Mouse (Mus musculus): ENCODE data around the gene Snd1. TPM values are rescaled to one million over a fixed set of nuclear protein-coding genes. Genes with fewer than 3 reads are reported as not detected.

The Snd1 gene
- polyA plus RNA-seq, 1 experiment: 155 TPM

DNA sequence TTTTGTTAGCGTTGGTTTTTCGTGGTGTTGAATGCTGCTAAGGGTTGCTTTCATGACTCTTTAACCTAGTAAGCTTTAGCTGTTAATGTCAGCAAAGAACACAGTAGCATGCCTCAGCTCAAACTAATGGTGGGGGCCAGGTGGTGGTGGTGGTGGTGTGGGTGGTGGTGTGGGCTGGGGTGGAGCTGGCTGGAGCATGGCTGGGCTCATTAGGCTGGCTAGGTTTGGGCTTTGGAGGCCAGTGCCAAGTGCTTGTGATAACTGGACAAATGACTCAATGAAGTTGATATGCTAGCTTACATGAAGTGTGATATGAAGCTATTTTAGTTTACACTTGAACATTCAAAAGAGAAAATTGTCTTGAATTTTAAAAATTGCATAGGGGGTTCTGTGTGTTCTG lies 11.1 kb downstream of the Snd1 start:
- Histone ChIP-seq H3K79me2 (ENCODE audit: control insufficient read depth, insufficient read depth) (peaks cover 100% of the 10 kb centered on the region), H3K27me3 (ENCODE audit: control insufficient read depth, insufficient read depth, insufficient read length) (no peaks in the 10 kb centered on the region), H3K4me3 (ENCODE audit: insufficient read depth, poor library complexity, severe bottlenecking) (no peak overlapping the region), H3K36me3 (ENCODE audit: control insufficient read depth, insufficient read depth) (peaks cover 78% of the 10 kb centered on the region), H3K79me3 (ENCODE audit: low read depth) (peaks cover 96% of the 10 kb centered on the region), H3ac (ENCODE audit: control insufficient read depth, insufficient read length, low read depth) (no peak overlapping the region)
- TF ChIP-seq FOSL1 (IDR thresholded peaks at IDR 0.05; ENCODE audit: insufficient read depth, low read length, poor library complexity, severe bottlenecking): no peak
- no peak for TF ChIP-seq MYOG (IDR thresholded peaks at IDR 0.05; ENCODE audit: control insufficient read depth, extremely low read depth, insufficient read length)
- no peak for TF ChIP-seq CTCF (IDR thresholded peaks at IDR 0.05; ENCODE audit: control insufficient read depth, insufficient read depth, insufficient read length)
- no peak for TF ChIP-seq CEBPB (IDR thresholded peaks at IDR 0.05; ENCODE audit: low read depth)
- no peak for TF ChIP-seq MAX (IDR thresholded peaks at IDR 0.05)
- no peak for TF ChIP-seq USF1 (IDR thresholded peaks at IDR 0.05; ENCODE audit: low read depth)
- no peak for TF ChIP-seq MYOD1 (IDR thresholded peaks at IDR 0.05; ENCODE audit: control insufficient read depth, insufficient read length, low read depth)

- Histone ChIP-seq H3K79me3 (ENCODE audit: low read depth) (peaks cover 96% of the 10 kb centered on the region), H3K36me3 (ENCODE audit: control insufficient read depth, insufficient read depth) (peaks cover 77% of the 10 kb centered on the region), H3ac (ENCODE audit: control insufficient read depth, insufficient read length, low read depth) (no peak overlapping the region), H3K27me3 (ENCODE audit: control insufficient read depth, insufficient read depth, insufficient read length) (no peaks in the 10 kb centered on the region), H3K79me2 (ENCODE audit: control insufficient read depth, insufficient read depth) (peaks cover 100% of the 10 kb centered on the region), H3K4me3 (ENCODE audit: insufficient read depth, poor library complexity, severe bottlenecking) (no peak overlapping the region)
- TF ChIP-seq MYOG (IDR thresholded peaks at IDR 0.05; ENCODE audit: control insufficient read depth, extremely low read depth, insufficient read length): no peak
- no peak for TF ChIP-seq CEBPB (IDR thresholded peaks at IDR 0.05; ENCODE audit: low read depth)
- TF ChIP-seq CTCF (IDR thresholded peaks at IDR 0.05; ENCODE audit: control insufficient read depth, insufficient read depth, insufficient read length): no peak
- no peak for TF ChIP-seq FOSL1 (IDR thresholded peaks at IDR 0.05; ENCODE audit: insufficient read depth, low read length, poor library complexity, severe bottlenecking)
- no peak for TF ChIP-seq MAX (IDR thresholded peaks at IDR 0.05)
- no peak for TF ChIP-seq USF1 (IDR thresholded peaks at IDR 0.05; ENCODE audit: low read depth)
- TF ChIP-seq MYOD1 (IDR thresholded peaks at IDR 0.05; ENCODE audit: control insufficient read depth, insufficient read length, low read depth): no peak
Measured at GRCm38 (mm10) chr6:28486471-28486870, 11.5 kb downstream of the Snd1 start.

- Histone ChIP-seq H3K79me2 (ENCODE audit: control insufficient read depth, insufficient read depth) (peaks cover 100% of the 10 kb centered on the region), H3K36me3 (ENCODE audit: control insufficient read depth, insufficient read depth) (peaks cover 74% of the 10 kb centered on the region), H3K79me3 (ENCODE audit: low read depth) (peaks cover 96% of the 10 kb centered on the region), H3K4me3 (ENCODE audit: insufficient read depth, poor library complexity, severe bottlenecking) (no peak overlapping the region), H3ac (ENCODE audit: control insufficient read depth, insufficient read length, low read depth) (no peak overlapping the region), H3K27me3 (ENCODE audit: control insufficient read depth, insufficient read depth, insufficient read length) (no peaks in the 10 kb centered on the region)
- TF ChIP-seq MYOG (IDR thresholded peaks at IDR 0.05; ENCODE audit: control insufficient read depth, extremely low read depth, insufficient read length) (no peak), USF1 (IDR thresholded peaks at IDR 0.05; ENCODE audit: low read depth) (no peak), CEBPB (IDR thresholded peaks at IDR 0.05; ENCODE audit: low read depth) (peak; percentile 87), FOSL1 (IDR thresholded peaks at IDR 0.05; ENCODE audit: insufficient read depth, low read length, poor library complexity, severe bottlenecking) (no peak)
Measured at GRCm38 (mm10) chr6:28486905-28487304, 12.0 kb downstream of the Snd1 start.

GRCm38 (mm10) chr6:28488204-28488851 lies 13.4 kb downstream of the Snd1 start:
- Histone ChIP-seq H3K36me3 (ENCODE audit: control insufficient read depth, insufficient read depth) (peaks cover 78% of the 10 kb centered on the region), H3ac (ENCODE audit: control insufficient read depth, insufficient read length, low read depth) (no peak overlapping the region), H3K27me3 (ENCODE audit: control insufficient read depth, insufficient read depth, insufficient read length) (no peaks in the 10 kb centered on the region), H3K79me3 (ENCODE audit: low read depth) (peaks cover 95% of the 10 kb centered on the region), H3K79me2 (ENCODE audit: control insufficient read depth, insufficient read depth) (peaks cover 100% of the 10 kb centered on the region), H3K4me3 (ENCODE audit: insufficient read depth, poor library complexity, severe bottlenecking) (no peak overlapping the region)
- TF ChIP-seq CEBPB (IDR thresholded peaks at IDR 0.05; ENCODE audit: low read depth) (no peak), FOSL1 (IDR thresholded peaks at IDR 0.05; ENCODE audit: insufficient read depth, low read length, poor library complexity, severe bottlenecking) (no peak), MAX (IDR thresholded peaks at IDR 0.05) (no peak), MYOG (IDR thresholded peaks at IDR 0.05; ENCODE audit: control insufficient read depth, extremely low read depth, insufficient read length) (no peak), MYOD1 (IDR thresholded peaks at IDR 0.05; ENCODE audit: control insufficient read depth, insufficient read length, low read depth) (no peak), USF1 (IDR thresholded peaks at IDR 0.05; ENCODE audit: low read depth) (no peak), CTCF (IDR thresholded peaks at IDR 0.05; ENCODE audit: control insufficient read depth, insufficient read depth, insufficient read length) (no peak)

DNA sequence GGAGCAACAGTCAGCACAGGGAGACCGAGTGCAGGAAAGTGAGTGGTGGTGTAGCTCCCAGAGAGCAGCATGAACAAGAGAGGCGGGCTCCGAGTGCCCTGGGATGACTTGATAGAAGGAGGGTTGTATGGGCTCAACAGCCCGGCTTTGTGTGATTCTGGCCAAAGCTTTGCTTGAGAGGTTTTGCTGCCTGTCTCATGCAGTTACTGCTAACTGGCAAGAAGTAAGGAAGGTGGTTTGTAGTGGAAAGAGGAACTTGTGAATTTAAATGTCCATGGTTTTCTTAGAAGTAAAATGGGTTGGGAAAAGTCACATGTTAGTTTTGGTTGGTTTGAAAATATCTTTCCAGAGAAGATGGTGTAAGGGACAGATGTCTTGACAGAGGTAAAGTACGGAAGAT lies 15.7 kb downstream of the Snd1 start:
- Histone ChIP-seq H3K27me3 (ENCODE audit: control insufficient read depth, insufficient read depth, insufficient read length) (no peaks in the 10 kb centered on the region), H3ac (ENCODE audit: control insufficient read depth, insufficient read length, low read depth) (no peak overlapping the region), H3K79me3 (ENCODE audit: low read depth) (peaks cover 85% of the 10 kb centered on the region), H3K36me3 (ENCODE audit: control insufficient read depth, insufficient read depth) (peaks cover 75% of the 10 kb centered on the region), H3K4me3 (ENCODE audit: insufficient read depth, poor library complexity, severe bottlenecking) (no peak overlapping the region), H3K79me2 (ENCODE audit: control insufficient read depth, insufficient read depth) (peaks cover 97% of the 10 kb centered on the region)
- TF ChIP-seq FOSL1 (IDR thresholded peaks at IDR 0.05; ENCODE audit: insufficient read depth, low read length, poor library complexity, severe bottlenecking): no peak

- H3K79me2 ChIP-seq (ENCODE audit: control insufficient read depth, insufficient read depth): peaks cover 97% of the 10 kb centered on the region
- no peak overlapping the region for H3ac ChIP-seq (ENCODE audit: control insufficient read depth, insufficient read length, low read depth)
- TF ChIP-seq CEBPB (IDR thresholded peaks at IDR 0.05; ENCODE audit: low read depth) (no peak), CTCF (IDR thresholded peaks at IDR 0.05; ENCODE audit: control insufficient read depth, insufficient read depth, insufficient read length) (no peak), MAX (IDR thresholded peaks at IDR 0.05) (no peak), FOSL1 (IDR thresholded peaks at IDR 0.05; ENCODE audit: insufficient read depth, low read length, poor library complexity, severe bottlenecking) (no peak), MYOD1 (IDR thresholded peaks at IDR 0.05; ENCODE audit: control insufficient read depth, insufficient read length, low read depth) (no peak)
- H3K79me3 ChIP-seq (ENCODE audit: low read depth): peaks cover 85% of the 10 kb centered on the region
- H3K36me3 ChIP-seq (ENCODE audit: control insufficient read depth, insufficient read depth): peaks cover 71% of the 10 kb centered on the region
- H3K4me3 ChIP-seq (ENCODE audit: insufficient read depth, poor library complexity, severe bottlenecking): no peak overlapping the region
- H3K27me3 ChIP-seq (ENCODE audit: control insufficient read depth, insufficient read depth, insufficient read length): no peaks in the 10 kb centered on the region
Measured at GRCm38 (mm10) chr6:28491198-28491597, 16.3 kb downstream of the Snd1 start.

All from C2C12 (cell line).